Mouse (Mus musculus) activated CD4-positive, CD25-positive, alpha-beta regulatory T cell (primary cell): ENCODE measurements around the gene Gm10409. TPM values are rescaled to one million over a fixed set of nuclear protein-coding genes. Genes with fewer than 3 reads are reported as not detected.

Experiments used
- polyA plus RNA-seq, 2 experiments: library from polyadenylated mRNA; unstranded; fragments of 100-300 nt; shearing (Covaris generic); gene quantifications; one replicate each; pipeline ENCODE4 v1.2.1; 2017

Gm10409 gene
- polyA plus RNA-seq: 1 to 10 TPM; 1.5 to 3.4 TPM

DNA sequence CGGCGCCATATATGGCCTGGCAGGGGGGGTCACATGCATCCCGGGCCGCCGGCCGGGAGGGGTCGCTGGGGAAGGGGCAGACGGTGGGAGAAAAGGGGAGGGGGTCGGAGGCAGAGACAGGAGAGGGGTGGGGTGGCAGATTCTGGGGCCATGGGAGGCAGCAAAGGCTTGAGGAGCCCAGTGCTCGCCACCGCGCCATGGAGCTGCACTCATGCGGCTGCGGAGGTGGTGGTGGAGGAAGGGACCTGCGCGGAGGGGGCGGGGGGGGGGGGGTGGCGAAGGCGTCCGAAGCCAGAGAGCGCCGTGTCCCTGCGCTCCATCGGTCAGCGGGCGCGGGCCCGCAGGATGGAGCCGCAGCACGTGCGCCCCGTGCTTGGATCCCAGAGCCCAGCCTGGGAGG lies at the start of gene Gm10409:
TSS of gene Gm10409 (plus strand) at position 301 of the 400 bp plus-strand sequence.

DNA sequence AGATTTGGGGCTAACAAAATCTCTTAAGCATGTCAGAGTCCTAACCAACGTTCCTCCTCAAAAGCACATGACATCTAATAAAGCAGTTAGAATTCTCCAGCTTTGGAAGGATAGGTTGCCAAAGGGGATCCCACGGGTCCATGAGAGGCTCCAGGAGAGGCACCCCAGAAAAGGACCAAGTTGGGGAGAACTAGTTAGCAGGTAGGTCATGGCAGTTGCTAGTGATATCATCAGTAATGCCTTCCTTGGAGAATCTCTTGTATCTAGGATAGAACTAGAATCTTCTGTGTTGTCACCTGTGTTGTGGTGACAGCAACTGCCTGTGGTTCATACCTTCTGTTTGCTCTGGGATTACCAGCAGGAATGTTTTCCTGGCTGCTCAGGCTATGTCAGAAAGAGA lies 17.6 kb upstream of the Gm10409 start, which contains the start of gene Gm10413:
TSS of gene Gm10413 (plus strand) at position 301 of the 400 bp plus-strand sequence.

GRCm38 (mm10) chr14:3427803-3428202 lies 15.4 kb downstream of the Gm10409 start, which contains the start of gene Gm3005:
Gm3005 (plus strand) TSS chr14:3428103.

GRCm38 (mm10) chr14:3449079-3449478 lies 36.7 kb downstream of the Gm10409 start, which contains the start of gene Gm10408:
Gm10408 (plus strand) TSS chr14:3449379.

Other genes starting within 250 kb of the Gm10409 start
- under 1 TPM in 1 of 2 experiments, not detected in 1; 0.23 TPM for gene Gm5795, start 224.4 kb upstream of the Gm10409 start, polyA plus RNA-seq
- gene D830030K20Rik, start 204.1 kb upstream of the Gm10409 start, polyA plus RNA-seq: 10 to 100 TPM in 1 of 2 experiments, 1 to 10 TPM in 1; 4.1 to 13.5 TPM
- 1 to 10 TPM in 1 of 2 experiments, not detected in 1; 1.6 TPM for gene Gm2956, start 80.0 kb upstream of the Gm10409 start, polyA plus RNA-seq
- gene Gm10413, start 17.5 kb upstream of the Gm10409 start, polyA plus RNA-seq: not detected
- gene Gm3005, start 15.5 kb downstream of the Gm10409 start, polyA plus RNA-seq: 1 to 10 TPM; 1.9 to 2.1 TPM
- gene Gm10408, start 36.8 kb downstream of the Gm10409 start, polyA plus RNA-seq: under 1 TPM; 0.14 to 0.16 TPM
- not detected for gene Gm3012, start 221.9 kb downstream of the Gm10409 start, polyA plus RNA-seq
- 1 to 10 TPM; 1.5 to 3.4 TPM for gene Gm3020, start 239.4 kb downstream of the Gm10409 start, polyA plus RNA-seq